23 mouse cellular contexts compared by ENCODE assay signal in the genomic region with DNA sequence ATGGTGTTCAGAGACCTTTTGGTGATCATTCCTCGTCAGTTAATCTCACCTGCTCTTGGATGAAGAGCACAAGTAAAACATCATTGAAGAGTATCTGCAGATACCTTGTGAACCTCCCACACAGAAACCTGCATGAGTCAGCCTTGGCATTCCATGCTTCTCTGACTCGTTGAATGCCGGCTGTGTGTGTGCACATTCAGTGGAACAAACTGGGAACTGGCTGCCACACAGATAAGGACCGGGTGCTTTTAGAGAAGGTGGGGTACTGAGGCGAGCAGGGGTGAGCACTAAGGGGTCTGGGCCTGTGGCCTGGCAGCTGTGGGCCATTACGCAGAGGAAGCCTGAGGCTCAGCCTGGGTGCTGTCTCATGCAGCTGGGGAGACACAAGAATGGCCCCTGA. TPM values are rescaled to one million over a fixed set of nuclear protein-coding genes. Genes with fewer than 3 reads are reported as not detected.
DNase-seq lines count a peak whose midpoint lies in the region; ATAC-seq lines count a peak whose summit lies in the region.
"Had no signal": no experiment of that assay in that cellular context is flagged by ENCODE, and none has a peak within 500 bp of the region (broad histone marks: within the 10 kb centered on the region; RNA-seq: fewer than 3 reads in every experiment).

No protein-coding gene starts in this region.

- H3K27ac ChIP-seq in heart, embryonic 10.5 days: 0 out of 2 replicates have a peak overlapping the region, but pooled peaks have one; percentile 36
- no peak overlapping the region for H3K27ac ChIP-seq in heart, embryonic 12.5 days (ENCODE audit: poor library complexity, severe bottlenecking)
- no peak overlapping the region for H3K27ac ChIP-seq in midbrain, embryonic 11.5 days (ENCODE audit: low read depth, low read length)
- H3K27ac ChIP-seq in midbrain, embryonic 14.5 days (replicated peaks; ENCODE audit: low read depth, low read length): no peak overlapping the region
- H3K27ac ChIP-seq: embryonic facial prominence, embryonic 12.5 days; forebrain, embryonic 13.5 days; hindbrain, embryonic 15.5 days; limb, embryonic 12.5 days; liver, embryonic 12.5 days had no signal

- peaks cover 54% of the 10 kb centered on the region for H3K4me1 ChIP-seq in heart, embryonic 10.5 days
- H3K4me1 ChIP-seq in heart, embryonic 12.5 days (replicated peaks): peaks cover 59% of the 10 kb centered on the region
- no peaks in the 10 kb centered on the region for H3K4me1 ChIP-seq in midbrain, embryonic 11.5 days (ENCODE audit: control insufficient read depth, insufficient read depth, low read length)
- H3K4me1 ChIP-seq in midbrain, embryonic 14.5 days (ENCODE audit: control insufficient read depth, insufficient read depth, low read length): no peaks in the 10 kb centered on the region
- H3K4me1 ChIP-seq: forebrain, embryonic 13.5 days; hindbrain, embryonic 15.5 days had no signal

- ATAC-seq in heart, embryonic 12.5 days (ENCODE audit: insufficient number of reproducible peaks, low FRiP score): no peak
- ATAC-seq in midbrain, embryonic 11.5 days (ENCODE audit: low FRiP score): no peak
- ATAC-seq in midbrain, embryonic 14.5 days (ENCODE audit: low FRiP score, low TSS enrichment): no peak
- ATAC-seq: forebrain, embryonic 13.5 days; intestine, embryonic 16.5 days; liver, embryonic 12.5 days had no signal

- no peak overlapping the region for H3K4me2 ChIP-seq in heart, embryonic 12.5 days
- H3K4me2 ChIP-seq in midbrain, embryonic 11.5 days: no peak overlapping the region
- no peak overlapping the region for H3K4me2 ChIP-seq in midbrain, embryonic 14.5 days (ENCODE audit: low read length)
- H3K4me2 ChIP-seq: embryonic facial prominence, embryonic 12.5 days; forebrain, embryonic 13.5 days; hindbrain, embryonic 15.5 days; limb, embryonic 12.5 days; liver, embryonic 12.5 days had no signal

- DNase-seq in cerebellum, adult 9-11 months: peak; percentile 30
- DNase-seq in cerebellum, adult 8-10 months: no peak
- DNase-seq in heart, embryonic 10.5 days (ENCODE audit: low spot score): no peak
- DNase-seq in midbrain, embryonic 11.5 days (ENCODE audit: low spot score, missing footprints): peak; percentile 66
- DNase-seq in midbrain, embryonic 14.5 days: no peak
- DNase-seq in ovary, postnatal 14 days (ENCODE audit: low spot score): no peak
- DNase-seq: adrenal gland, adult 2 months; B cell, adult 2 months; gastrocnemius, postnatal 36 days; heart, postnatal 14 days; kidney, postnatal 36 days; lung, adult 2 months; lung, postnatal 36 days; retina, postnatal 1 day; thymus, postnatal 14 days had no signal

- 45% methylated on average over 6 of the region's 6 CpGs for WGBS in heart, embryonic 10.5 days
- WGBS in heart, embryonic 12.5 days: 35% methylated on average over 6 of the region's 6 CpGs
- WGBS in midbrain, embryonic 11.5 days: 85% methylated on average over 6 of the region's 6 CpGs
- WGBS in midbrain, embryonic 14.5 days: 89% methylated on average over 6 of the region's 6 CpGs

- no peaks in the 10 kb centered on the region for H3K9me3 ChIP-seq in heart, embryonic 10.5 days
- H3K9me3 ChIP-seq in heart, embryonic 12.5 days (replicated peaks): no peaks in the 10 kb centered on the region
- H3K9me3 ChIP-seq in midbrain, embryonic 11.5 days (ENCODE audit: control insufficient read depth, low read length): no peaks in the 10 kb centered on the region
- no peaks in the 10 kb centered on the region for H3K9me3 ChIP-seq in midbrain, embryonic 14.5 days (ENCODE audit: control insufficient read depth, low read length)
- H3K9me3 ChIP-seq: embryonic facial prominence, embryonic 12.5 days; forebrain, embryonic 13.5 days; hindbrain, embryonic 15.5 days; limb, embryonic 12.5 days; liver, embryonic 12.5 days had no signal

- H3K9ac ChIP-seq in heart, embryonic 12.5 days: no peak overlapping the region
- H3K9ac ChIP-seq in midbrain, embryonic 11.5 days (ENCODE audit: low read length): no peak overlapping the region
- no peak overlapping the region for H3K9ac ChIP-seq in midbrain, embryonic 14.5 days (replicated peaks; ENCODE audit: low read length)
- H3K9ac ChIP-seq: embryonic facial prominence, embryonic 12.5 days; forebrain, embryonic 13.5 days; hindbrain, embryonic 15.5 days; limb, embryonic 12.5 days; liver, embryonic 12.5 days had no signal

- H3K4me3 ChIP-seq in heart, embryonic 10.5 days: no peak overlapping the region
- H3K4me3 ChIP-seq in heart, embryonic 12.5 days: no peak overlapping the region
- no peak overlapping the region for H3K4me3 ChIP-seq in midbrain, embryonic 11.5 days (ENCODE audit: low read depth, low read length)
- no peak overlapping the region for H3K4me3 ChIP-seq in midbrain, embryonic 14.5 days (replicated peaks; ENCODE audit: low read depth, low read length)
- H3K4me3 ChIP-seq: embryonic facial prominence, embryonic 12.5 days; erythroblast, embryonic 14.5 days; forebrain, embryonic 13.5 days; hindbrain, embryonic 15.5 days; limb, embryonic 12.5 days; liver, embryonic 12.5 days had no signal

- H3K36me3 ChIP-seq in heart, embryonic 10.5 days: no peaks in the 10 kb centered on the region
- no peaks in the 10 kb centered on the region for H3K36me3 ChIP-seq in heart, embryonic 12.5 days
- no peaks in the 10 kb centered on the region for H3K36me3 ChIP-seq in midbrain, embryonic 11.5 days (ENCODE audit: control insufficient read depth, insufficient read depth, low read length)
- H3K36me3 ChIP-seq in midbrain, embryonic 14.5 days (ENCODE audit: control insufficient read depth, insufficient read depth, low read length): peaks cover 3% of the 10 kb centered on the region; the same call in 1 of the 2 replicates
- H3K36me3 ChIP-seq: embryonic facial prominence, embryonic 12.5 days; hindbrain, embryonic 15.5 days; liver, embryonic 12.5 days had no signal

- no peaks in the 10 kb centered on the region for H3K27me3 ChIP-seq in heart, embryonic 10.5 days (ENCODE audit: insufficient read depth, poor library complexity, severe bottlenecking)
- H3K27me3 ChIP-seq in heart, embryonic 12.5 days (replicated peaks): no peaks in the 10 kb centered on the region
- no peaks in the 10 kb centered on the region for H3K27me3 ChIP-seq in midbrain, embryonic 11.5 days (ENCODE audit: control insufficient read depth, insufficient read depth, low read length)
- no peaks in the 10 kb centered on the region for H3K27me3 ChIP-seq in midbrain, embryonic 14.5 days (ENCODE audit: control insufficient read depth, insufficient read depth, low read length)
- H3K27me3 ChIP-seq: embryonic facial prominence, embryonic 12.5 days; forebrain, embryonic 13.5 days; hindbrain, embryonic 15.5 days; limb, embryonic 12.5 days; liver, embryonic 12.5 days had no signal

RNA-seq across cellular contexts. Expression of gene Atp11a, which starts 11.9 kb away (rescaled TPM):
- polyA plus RNA-seq in heart, embryonic 10.5 days (2016; fragmentation: Nextera tagmentation; extraction: Ambion mirVana): 11.7 and 17.9 TPM in 2 replicates
- polyA plus RNA-seq in heart, embryonic 12.5 days (2016; fragmentation: Nextera tagmentation; extraction: Ambion mirVana): 21.5 and 23.7 TPM in 2 replicates
- 8.9 and 10.0 TPM in 2 replicates for polyA plus RNA-seq in midbrain, embryonic 11.5 days (2014; fragmentation: Nextera tagmentation; extraction: Ambion mirVana)
- polyA plus RNA-seq in midbrain, embryonic 14.5 days (2014; fragmentation: Nextera tagmentation; extraction: Ambion mirVana): 13.6 and 16.5 TPM in 2 replicates

Comparison
In these comparisons a context has a peak if more than half of its experiments do, and no peak if none do; other contexts are left out.
1. DNase-seq: peak in cerebellum, adult 9-11 months (single experiment) and midbrain, embryonic 11.5 days (single experiment); none in cerebellum, adult 8-10 months (single experiment), heart, embryonic 10.5 days (single experiment), midbrain, embryonic 14.5 days (single experiment) and ovary, postnatal 14 days (single experiment).